Mouse (Mus musculus) activated CD4-positive, CD25-positive, alpha-beta regulatory T cell, adult 9 weeks (primary cell): ENCODE results near the gene Glyr1. TPM values are rescaled to one million over a fixed set of nuclear protein-coding genes. Genes with fewer than 3 reads are reported as not detected.

ENCODE experiments used
- polyA plus RNA-seq: library from polyadenylated mRNA; unstranded; fragments of 100-300 nt; shearing (Covaris generic); gene quantifications from one replicate; pipeline ENCODE4 v1.2.1, GENCODE M21; 2017

Glyr1 gene
- 176 TPM for polyA plus RNA-seq

DNA sequence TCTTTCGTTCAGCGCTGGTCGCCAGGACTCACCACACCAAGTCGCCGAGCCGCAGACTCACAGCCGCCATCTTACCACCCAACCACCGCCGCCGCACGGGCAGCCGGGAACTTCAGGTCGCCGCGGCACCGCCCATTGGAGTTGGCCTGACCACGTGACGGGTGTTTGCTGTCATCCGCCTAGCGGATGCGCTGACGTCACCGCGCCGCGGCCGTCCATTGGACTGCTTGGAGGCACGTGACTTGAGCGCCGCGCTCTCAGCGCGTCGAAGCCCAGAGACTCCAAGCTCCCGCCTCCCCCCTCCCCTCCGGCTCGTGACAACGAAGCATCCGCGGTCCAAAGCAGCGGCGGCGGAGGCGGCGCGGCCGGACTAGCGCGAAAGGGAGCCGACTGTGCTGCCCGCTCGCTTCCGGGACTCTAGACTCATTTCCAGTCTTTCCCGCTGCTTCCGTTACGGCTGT is at the start of gene Glyr1, which contains the start of gene Ubn1:
Gene Glyr1, minus strand, starts transcription at position 90 of the 461 bp plus-strand sequence.
Gene Ubn1, plus strand, starts transcription at position 284 of the 461 bp plus-strand sequence.

DNA sequence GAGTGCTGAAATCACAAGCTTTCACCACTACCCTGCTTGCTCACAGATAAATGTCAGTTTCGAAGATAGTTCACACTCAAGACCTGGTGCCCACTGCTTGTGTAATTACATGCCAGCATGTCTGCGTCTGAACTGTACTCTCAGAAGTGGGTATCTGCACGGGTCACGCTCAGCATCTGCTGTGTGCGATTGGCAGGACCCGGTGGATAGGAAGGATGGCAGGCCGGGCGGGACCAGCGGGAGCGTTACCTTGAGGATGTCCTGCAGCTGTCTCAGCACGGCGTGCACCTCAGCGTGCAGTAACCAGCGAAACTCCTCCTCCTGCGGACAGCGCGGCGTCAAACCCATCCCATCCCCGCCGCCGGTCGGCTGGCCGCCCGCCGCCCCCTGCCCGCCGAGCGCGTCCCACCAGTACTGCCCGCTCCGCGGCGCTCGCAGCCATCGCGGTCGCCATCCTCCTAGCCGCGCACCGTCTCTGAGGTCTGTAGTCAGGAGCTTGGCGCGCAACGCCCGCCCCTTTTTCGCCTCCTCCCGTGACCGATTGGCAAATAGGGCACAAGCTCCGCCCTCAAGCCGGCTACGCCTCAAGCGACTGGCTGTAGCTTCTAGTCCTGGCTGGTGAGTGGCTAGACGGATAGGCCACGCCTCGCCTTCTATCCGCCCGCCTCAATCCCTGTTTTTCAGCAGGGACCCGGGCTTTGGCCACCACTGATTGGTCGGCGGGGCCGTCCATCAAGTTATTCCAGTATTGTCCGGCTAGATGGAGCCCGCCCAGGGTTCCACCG is 36.4 kb downstream of the Glyr1 start, which contains the start of gene Rogdi:
Gene Rogdi, minus strand, starts transcription at position 500 of the 785 bp plus-strand sequence.

DNA sequence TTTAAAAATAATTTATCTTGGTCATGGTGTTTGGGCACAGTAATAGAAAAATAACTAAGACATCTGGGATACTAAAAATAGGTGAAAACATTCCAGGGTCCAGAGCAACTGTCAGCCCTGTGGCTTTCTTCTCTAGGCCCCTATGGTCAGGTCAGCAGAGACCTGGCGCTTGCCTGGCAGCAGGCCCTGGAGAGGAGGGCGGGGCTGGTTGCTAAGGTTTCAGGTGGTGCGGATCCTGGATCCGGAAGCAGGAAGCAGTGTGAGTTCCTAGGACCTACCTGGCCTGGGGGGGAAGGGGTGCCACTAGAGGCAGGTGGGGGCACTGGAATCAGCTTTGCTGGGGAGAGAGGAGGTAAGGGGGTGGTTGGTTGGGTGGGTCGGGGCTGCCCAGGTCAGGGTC is 42.6 kb downstream of the Glyr1 start, which contains the start of gene Smim22:
Gene Smim22, plus strand, starts transcription at position 222 of the 400 bp plus-strand sequence.

DNA sequence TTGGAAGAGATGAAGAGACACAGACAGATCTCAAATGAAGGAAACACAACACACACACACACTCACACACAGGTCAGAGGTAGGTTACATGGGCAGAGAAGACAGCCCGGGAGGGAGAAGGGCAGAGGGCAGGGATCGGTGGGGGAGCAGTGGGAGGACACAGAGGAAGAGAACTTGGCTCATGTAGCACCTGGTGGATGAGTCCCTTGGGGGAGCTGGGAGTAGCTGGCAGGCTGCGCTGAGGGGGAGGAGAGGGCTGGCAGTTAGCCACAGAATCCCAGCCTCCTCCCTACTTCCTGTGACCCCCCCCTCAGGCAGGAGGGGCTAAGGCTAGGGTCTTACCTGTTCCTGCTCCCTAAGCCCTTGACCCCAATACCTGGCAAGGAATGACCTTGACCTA is 52.1 kb downstream of the Glyr1 start, which contains the start of gene Sept12:
Gene Sept12, minus strand, starts transcription at position 300 of the 400 bp plus-strand sequence.

Other genes with a start within 250 kb of the Glyr1 start
- gene 4930562C15Rik, start 214.4 kb downstream of the Glyr1 start, polyA plus RNA-seq, result 0.53 TPM
- gene Ubald1, start 169.5 kb downstream of the Glyr1 start, polyA plus RNA-seq, result 52.3 TPM
- gene Mgrn1, start 163.6 kb downstream of the Glyr1 start, polyA plus RNA-seq, result 66.5 TPM
- 164 TPM for gene Nudt16l1, start 111.1 kb downstream of the Glyr1 start, polyA plus RNA-seq
- 80.4 TPM for gene Anks3, start 85.7 kb downstream of the Glyr1 start, polyA plus RNA-seq
- gene Sept12, start 52.0 kb downstream of the Glyr1 start, polyA plus RNA-seq, result not detected
- not detected for gene Smim22, start 42.6 kb downstream of the Glyr1 start, polyA plus RNA-seq
- gene Rogdi, start 36.3 kb downstream of the Glyr1 start, polyA plus RNA-seq, result 18.3 TPM
- 19.2 TPM for gene Ubn1, start 194 bp upstream of the Glyr1 start, polyA plus RNA-seq
- gene Ppl, start 82.6 kb upstream of the Glyr1 start, polyA plus RNA-seq, result 0.20 TPM
- 0.05 TPM for gene Sec14l5, start 97.2 kb upstream of the Glyr1 start, polyA plus RNA-seq
- gene Nagpa, start 154.1 kb upstream of the Glyr1 start, polyA plus RNA-seq, result 15.5 TPM
- 0.20 TPM for gene AU021092, start 172.4 kb upstream of the Glyr1 start, polyA plus RNA-seq
- 33.0 TPM for gene Alg1, start 183.8 kb upstream of the Glyr1 start, polyA plus RNA-seq
- 47.9 TPM for gene Eef2kmt, start 206.1 kb upstream of the Glyr1 start, polyA plus RNA-seq